8 mouse cellular contexts compared by ENCODE assay signal in the genomic region with DNA sequence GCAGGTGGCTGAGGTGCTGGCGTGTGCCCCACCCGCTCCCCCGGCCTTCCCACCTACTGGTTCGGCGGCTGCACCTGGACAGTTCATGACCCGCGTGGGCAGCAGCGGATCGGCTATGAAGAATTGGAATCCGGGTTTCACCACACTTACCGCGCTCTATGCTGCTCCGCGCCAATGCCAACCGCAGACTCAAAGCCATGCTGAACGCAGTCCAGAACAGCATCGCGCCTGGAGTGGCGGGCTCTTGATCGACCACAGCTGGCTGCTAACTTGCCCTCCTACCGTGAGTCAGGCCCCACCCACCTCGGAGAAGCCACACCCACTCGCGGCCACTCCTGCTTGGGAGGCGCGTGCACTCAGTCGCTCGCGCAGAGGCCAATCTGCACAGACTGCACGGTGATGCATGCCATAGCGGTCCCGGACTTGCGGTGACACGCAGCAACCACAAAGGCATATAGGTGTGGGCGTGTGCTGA. TPM values are rescaled to one million over a fixed set of nuclear protein-coding genes. Genes with fewer than 3 reads are reported as not detected.
DNase-seq lines count a peak whose midpoint lies in the region; ATAC-seq and TF ChIP-seq lines count a peak whose summit lies in the region.

Gene Vwa1 (minus strand): TSS at position 419 of the 475 bp plus-strand sequence.

- no peak for TF ChIP-seq CTCF in G1E (IDR thresholded peaks at IDR 0.05; ENCODE audit: low read depth, low read length)
- no peak for TF ChIP-seq CTCF in cerebellum, adult 2 months (IDR thresholded peaks at IDR 0.05; ENCODE audit: borderline replicate concordance, insufficient read depth, low read depth, low read length)
- TF ChIP-seq CTCF in forebrain, postnatal 0 days (IDR thresholded peaks at IDR 0.05; ENCODE audit: low read depth) = no peak
- TF ChIP-seq CTCF in layer of hippocampus, adult 2 months (conservative IDR thresholded peaks at IDR 0.05) = no peak

- H3K9ac ChIP-seq in forebrain, postnatal 0 days = peak within 1 kb of the TSS; percentile 51
- H3K9ac ChIP-seq in lung, embryonic 15.5 days = peak within 1 kb of the TSS; percentile 31

- WGBS in cerebellum, adult 2 months = under 1% methylated on average over 35 of the region's 35 CpGs
- 4% methylated on average over 34 of the region's 35 CpGs for WGBS in forebrain, postnatal 0 days
- WGBS in lung, embryonic 15.5 days = under 1% methylated on average over 35 of the region's 35 CpGs

- peak; percentile 35; the same call in 1 of the 2 replicates for ATAC-seq in G1E (ENCODE audit: extremely low read depth, insufficient number of reproducible peaks, low FRiP score, poor library complexity, severe bottlenecking)
- ATAC-seq in forebrain, postnatal 0 days = peak; percentile 85
- peak; percentile 71 for ATAC-seq in lung, embryonic 15.5 days (ENCODE audit: borderline replicate concordance, extremely low read depth, low FRiP score, low TSS enrichment)

- peak; percentile 96 for TF ChIP-seq POLR2A in cerebellum, adult 2 months (IDR thresholded peaks at IDR 0.05; ENCODE audit: borderline replicate concordance, insufficient read depth, low read length)

- peak within 1 kb of the TSS; percentile 87 for H3K4me2 ChIP-seq in forebrain, postnatal 0 days (ENCODE audit: low read depth)
- H3K4me2 ChIP-seq in lung, embryonic 15.5 days = peak within 1 kb of the TSS; percentile 76

- intact Hi-C loops in heart, postnatal 36 days (cut with DNase I) = no loop called here

- peak; percentile 35 for DNase-seq in G1E (ENCODE audit: low spot score)
- DNase-seq in cerebellum, adult 2 months = peak; percentile 85 to 91
- DNase-seq in forebrain, postnatal 0 days = peak; percentile 87
- peak; percentile 89 to 91 for DNase-seq in heart, postnatal 36 days
- DNase-seq in layer of hippocampus, adult 2 months (ENCODE audit: low spot score in 2 of 2) = peak; percentile 81 to 87
- DNase-seq in ovary, postnatal 36 days (ENCODE audit: low spot score) = peak; percentile 87
- peak; percentile 91 for DNase-seq in thymus, postnatal 14 days

- no peaks in the 10 kb centered on the region for H3K36me3 ChIP-seq in G1E (replicated peaks)
- no peaks in the 10 kb centered on the region for H3K36me3 ChIP-seq in forebrain, postnatal 0 days (ENCODE audit: insufficient read depth)
- H3K36me3 ChIP-seq in lung, embryonic 15.5 days = no peaks in the 10 kb centered on the region

- H3K27me3 ChIP-seq in G1E (ENCODE audit: insufficient read depth, low read length) = peaks cover 74% of the 10 kb centered on the region
- H3K27me3 ChIP-seq in cerebellum, adult 2 months (ENCODE audit: control insufficient read depth, insufficient read depth, low read length) = no peaks in the 10 kb centered on the region
- H3K27me3 ChIP-seq in forebrain, postnatal 0 days (ENCODE audit: insufficient read depth, low read length) = no peaks in the 10 kb centered on the region
- H3K27me3 ChIP-seq in lung, embryonic 15.5 days = peaks cover 34% of the 10 kb centered on the region

- no peaks in the 10 kb centered on the region for H3K9me3 ChIP-seq in G1E (replicated peaks)
- no peaks in the 10 kb centered on the region for H3K9me3 ChIP-seq in forebrain, postnatal 0 days (ENCODE audit: low read length)
- H3K9me3 ChIP-seq in lung, embryonic 15.5 days = no peaks in the 10 kb centered on the region

- peak within 1 kb of the TSS; percentile 66; the same call in 1 of the 2 replicates for H3K4me3 ChIP-seq in G1E (ENCODE audit: low read depth, low read length)
- H3K4me3 ChIP-seq in cerebellum, adult 2 months (replicated peaks; ENCODE audit: insufficient read depth, low read depth, low read length) = peak within 1 kb of the TSS; percentile 72
- H3K4me3 ChIP-seq in forebrain, postnatal 0 days (ENCODE audit: low read depth, low read length) = peak within 1 kb of the TSS; percentile 43
- peak within 1 kb of the TSS; percentile 53 for H3K4me3 ChIP-seq in layer of hippocampus, adult 2 months
- peak within 1 kb of the TSS; percentile 37 for H3K4me3 ChIP-seq in lung, embryonic 15.5 days

- peaks cover 37% of the 10 kb centered on the region for H3K4me1 ChIP-seq in G1E (ENCODE audit: insufficient read depth, low read depth, low read length)
- H3K4me1 ChIP-seq in cerebellum, adult 2 months (ENCODE audit: control insufficient read depth, insufficient read depth, low read length) = peaks cover 20% of the 10 kb centered on the region
- peaks cover 17% of the 10 kb centered on the region for H3K4me1 ChIP-seq in forebrain, postnatal 0 days (ENCODE audit: insufficient read depth)
- peaks cover 52% of the 10 kb centered on the region for H3K4me1 ChIP-seq in lung, embryonic 15.5 days

- peak within 1 kb of the TSS; percentile 65 for H3K27ac ChIP-seq in cerebellum, adult 2 months (ENCODE audit: insufficient read depth, low read length)
- H3K27ac ChIP-seq in forebrain, postnatal 0 days (ENCODE audit: low read depth, low read length) = peak within 1 kb of the TSS; percentile 64
- H3K27ac ChIP-seq in layer of hippocampus, adult 2 months = peak within 1 kb of the TSS; percentile 88
- H3K27ac ChIP-seq in lung, embryonic 15.5 days = peak within 1 kb of the TSS; percentile 39

RNA-seq across cellular contexts. Expression of gene Vwa1, which starts in this region (rescaled TPM):
- total RNA-seq in G1E (2014; fragmentation: Nextera tagmentation) (0.39 and 0.68 TPM in 2 replicates), G1E (2017) (0.93 and 1.0 TPM in 2 replicates)
- 0.09 and 0.10 TPM in 2 replicates for polyA plus RNA-seq in G1E (2012)
- polyA plus RNA-seq in cerebellum, adult 2 months (2012; rRNA removed) = 33.8 and 35.4 TPM in 2 replicates
- total RNA-seq in forebrain, postnatal 0 days (2014; rRNA removed) = 27.9 and 29.6 TPM in 2 replicates
- 22.9 and 24.8 TPM in 2 replicates for polyA plus RNA-seq in forebrain, postnatal 0 days (2015; fragmentation: Nextera tagmentation; extraction: Ambion mirVana)
- total RNA-seq in heart, postnatal 36 days (2021) = 1 to 10 TPM; 6.6 to 7.9 TPM
- 1 to 10 TPM; 9.6 to 9.8 TPM for total RNA-seq in layer of hippocampus, adult 2 months (2021)
- 10.5 and 11.0 TPM in 2 replicates for polyA plus RNA-seq in lung, embryonic 15.5 days (2015; fragmentation: Nextera tagmentation; extraction: Ambion mirVana)

Comparison
In these comparisons a context has a peak if more than half of its experiments do, and no peak if none do; other contexts are left out.
1. Peak in every context shown above with its lines: DNase-seq, ATAC-seq, H3K4me3 ChIP-seq and H3K27ac ChIP-seq.
2. RNA of gene Vwa1 (polyA plus RNA-seq): 33.8 to 35.4 TPM in cerebellum, adult 2 months, 22.9 to 24.8 TPM in forebrain, postnatal 0 days and 10.5 to 11.0 TPM in lung, embryonic 15.5 days; 0.09 to 0.10 TPM in G1E; every median in the first group is over 10 times any median in the second.
3. ATAC-seq: peak in every context shown above with its lines; median percentile 85 in forebrain, postnatal 0 days; 71 in lung, embryonic 15.5 days; 35 in G1E.
4. DNase-seq: peak in every context shown above with its lines; median percentile 91 in thymus, postnatal 14 days; 90 in heart, postnatal 36 days; 88 in cerebellum, adult 2 months; 87 in forebrain, postnatal 0 days; 87 in ovary, postnatal 36 days; 84 in layer of hippocampus, adult 2 months; 35 in G1E.